Comparison of ENCODE assay signal across 13 mouse cellular contexts in genomic region chr3:103690506-103690905, GRCm38 (mm10). TPM values are rescaled to one million over a fixed set of nuclear protein-coding genes. Genes with fewer than 3 reads are reported as not detected.
DNase-seq lines count a peak whose midpoint lies in the region; ATAC-seq and TF ChIP-seq lines count a peak whose summit lies in the region.
"Had no signal": no experiment of that assay in that cellular context is flagged by ENCODE, and none has a peak within 500 bp of the region (broad histone marks: within the 10 kb centered on the region; RNA-seq: fewer than 3 reads in every experiment).

No protein-coding gene starts in this region.

- TF ChIP-seq CTCF in intestine, postnatal 0 days (IDR thresholded peaks at IDR 0.05; ENCODE audit: low read depth): peak; percentile 46
- peak; percentile 53 for TF ChIP-seq CTCF in kidney, postnatal 0 days (IDR thresholded peaks at IDR 0.05; ENCODE audit: low read depth)

- no peak overlapping the region for H3K27ac ChIP-seq in intestine, postnatal 0 days (ENCODE audit: low read depth, low read length)
- H3K27ac ChIP-seq in intestine, embryonic 15.5 days: no peak overlapping the region
- H3K27ac ChIP-seq in kidney, postnatal 0 days: no peak overlapping the region
- H3K27ac ChIP-seq: hindbrain, embryonic 12.5 days; midbrain, embryonic 10.5 days had no signal

- H3K27me3 ChIP-seq in intestine, postnatal 0 days (replicated peaks; ENCODE audit: control insufficient read depth, insufficient read depth, low read length): no peaks in the 10 kb centered on the region
- no peaks in the 10 kb centered on the region for H3K27me3 ChIP-seq in intestine, embryonic 15.5 days (replicated peaks)
- no peaks in the 10 kb centered on the region for H3K27me3 ChIP-seq in kidney, postnatal 0 days (ENCODE audit: insufficient read depth, low read length)
- H3K27me3 ChIP-seq: hindbrain, embryonic 12.5 days had no signal

- no peak overlapping the region for H3K4me3 ChIP-seq in intestine, postnatal 0 days (ENCODE audit: low read depth, low read length)
- H3K4me3 ChIP-seq in intestine, embryonic 15.5 days (replicated peaks): no peak overlapping the region
- H3K4me3 ChIP-seq in kidney, postnatal 0 days (replicated peaks; ENCODE audit: low read depth, low read length): no peak overlapping the region
- H3K4me3 ChIP-seq: erythroblast, embryonic 14.5 days; hindbrain, embryonic 12.5 days; midbrain, embryonic 10.5 days had no signal

- WGBS in intestine, postnatal 0 days: 76% methylated on average over 3 of the region's 3 CpGs
- WGBS in intestine, embryonic 15.5 days: 78% methylated on average over 3 of the region's 3 CpGs
- 86% methylated on average over 3 of the region's 3 CpGs for WGBS in kidney, postnatal 0 days

- H3K4me1 ChIP-seq in intestine, postnatal 0 days (replicated peaks; ENCODE audit: control insufficient read depth, insufficient read depth, low read length): no peaks in the 10 kb centered on the region
- no peaks in the 10 kb centered on the region for H3K4me1 ChIP-seq in intestine, embryonic 15.5 days (replicated peaks)
- no peaks in the 10 kb centered on the region for H3K4me1 ChIP-seq in kidney, postnatal 0 days (replicated peaks; ENCODE audit: insufficient read depth, low read length)
- H3K4me1 ChIP-seq: hindbrain, embryonic 12.5 days; midbrain, embryonic 10.5 days had no signal

- peak; percentile 39 for DNase-seq in 3T3-L1 (ENCODE audit: low read depth, low spot score)
- peak; percentile 11 for DNase-seq in Muller cell, postnatal 12 days (ENCODE audit: inconsistent ontology term)
- peak; percentile 54 for DNase-seq in kidney, postnatal 0 days (ENCODE audit: low spot score)
- no peak for DNase-seq in urinary bladder, postnatal 36 days (ENCODE audit: low spot score in 2 of 2)
- no peak for DNase-seq in ovary, postnatal 10 days (ENCODE audit: low spot score)
- DNase-seq in MN1 (ENCODE audit: low spot score): no peak
- DNase-seq: left cerebral cortex, postnatal 4 days; thymus, postnatal 14 days had no signal

- H3K4me2 ChIP-seq in intestine, postnatal 0 days (replicated peaks; ENCODE audit: low read depth): no peak overlapping the region
- H3K4me2 ChIP-seq in intestine, embryonic 15.5 days (replicated peaks): no peak overlapping the region
- H3K4me2 ChIP-seq in kidney, postnatal 0 days (ENCODE audit: low read length): no peak overlapping the region
- H3K4me2 ChIP-seq: hindbrain, embryonic 12.5 days had no signal

- ATAC-seq in intestine, postnatal 0 days: no peak
- no peak for ATAC-seq in intestine, embryonic 15.5 days
- no peak for ATAC-seq in kidney, postnatal 0 days (replicated peaks; ENCODE audit: low FRiP score, low read depth)

- no peaks in the 10 kb centered on the region for H3K9me3 ChIP-seq in intestine, postnatal 0 days (ENCODE audit: control insufficient read depth)
- no peaks in the 10 kb centered on the region for H3K9me3 ChIP-seq in intestine, embryonic 15.5 days
- no peaks in the 10 kb centered on the region for H3K9me3 ChIP-seq in kidney, postnatal 0 days (replicated peaks; ENCODE audit: low read length)
- H3K9me3 ChIP-seq: hindbrain, embryonic 12.5 days; midbrain, embryonic 10.5 days had no signal

- no peak overlapping the region for H3K9ac ChIP-seq in intestine, postnatal 0 days (ENCODE audit: low read depth, low read length)
- H3K9ac ChIP-seq in intestine, embryonic 15.5 days: no peak overlapping the region
- no peak overlapping the region for H3K9ac ChIP-seq in kidney, postnatal 0 days (ENCODE audit: low read depth, low read length)
- H3K9ac ChIP-seq: hindbrain, embryonic 12.5 days had no signal

- no peaks in the 10 kb centered on the region for H3K36me3 ChIP-seq in intestine, postnatal 0 days (ENCODE audit: control insufficient read depth, insufficient read depth)
- H3K36me3 ChIP-seq in intestine, embryonic 15.5 days: no peaks in the 10 kb centered on the region
- H3K36me3 ChIP-seq in kidney, postnatal 0 days (ENCODE audit: insufficient read depth, low read length): no peaks in the 10 kb centered on the region
- H3K36me3 ChIP-seq: hindbrain, embryonic 12.5 days; midbrain, embryonic 10.5 days had no signal

RNA-seq across cellular contexts. Expression of gene Atg4a-ps, which starts 44.6 kb away (rescaled TPM):
- polyA plus RNA-seq in intestine, postnatal 0 days (2015; fragmentation: Nextera tagmentation; extraction: Ambion mirVana): 0.26 and 0.31 TPM in 2 replicates
- polyA plus RNA-seq in intestine, embryonic 15.5 days (2015; fragmentation: Nextera tagmentation; extraction: Ambion mirVana): 0.14 TPM in 1 of 2 replicates, not detected in the other
- polyA plus RNA-seq in kidney, postnatal 0 days (2015; fragmentation: Nextera tagmentation; extraction: Ambion mirVana): 0.26 and 0.46 TPM in 2 replicates
- polyA plus RNA-seq: erythroblast, embryonic 14.5 days; hindbrain, embryonic 12.5 days had no signal

RNA-seq across cellular contexts. Expression of gene Olfml3, which starts 47.3 kb away (rescaled TPM):
- polyA plus RNA-seq in intestine, postnatal 0 days (2015; fragmentation: Nextera tagmentation; extraction: Ambion mirVana): 11.5 and 13.1 TPM in 2 replicates
- polyA plus RNA-seq in intestine, embryonic 15.5 days (2015; fragmentation: Nextera tagmentation; extraction: Ambion mirVana): 45.4 and 47.4 TPM in 2 replicates
- 48.5 and 51.2 TPM in 2 replicates for polyA plus RNA-seq in kidney, postnatal 0 days (2015; fragmentation: Nextera tagmentation; extraction: Ambion mirVana)

RNA-seq across cellular contexts. Expression of gene Gm10964, which starts 48.7 kb away (rescaled TPM):
- polyA plus RNA-seq in intestine, postnatal 0 days (2015; fragmentation: Nextera tagmentation; extraction: Ambion mirVana): not detected in 2 replicates
- polyA plus RNA-seq in intestine, embryonic 15.5 days (2015; fragmentation: Nextera tagmentation; extraction: Ambion mirVana): not detected in 2 replicates
- polyA plus RNA-seq in kidney, postnatal 0 days (2015; fragmentation: Nextera tagmentation; extraction: Ambion mirVana): not detected in 2 replicates
- polyA plus RNA-seq: erythroblast, embryonic 14.5 days; hindbrain, embryonic 12.5 days; midbrain, embryonic 10.5 days had no signal

Comparison
In these comparisons a context has a peak if more than half of its experiments do, and no peak if none do; other contexts are left out.
1. DNase-seq: peak in 3T3-L1 (single experiment), Muller cell, postnatal 12 days (single experiment) and kidney, postnatal 0 days (single experiment); none in urinary bladder, postnatal 36 days (0 of 2), ovary, postnatal 10 days (single experiment) and MN1 (single experiment).